ENCODE assay signal across 8 mouse cellular contexts in genomic region chr3:84048729-84049175, GRCm38 (mm10). TPM values are rescaled to one million over a fixed set of nuclear protein-coding genes. Genes with fewer than 3 reads are reported as not detected.
DNase-seq lines count a peak whose midpoint lies in the region; ATAC-seq lines count a peak whose summit lies in the region.

No protein-coding gene starts in this region.

- 13% methylated on average over 9 of the region's 9 CpGs for WGBS in limb, embryonic 13.5 days

- no peak overlapping the region for H3K4me3 ChIP-seq in limb, embryonic 13.5 days

- peak overlapping the region; percentile 36 for H3K4me2 ChIP-seq in limb, embryonic 13.5 days (replicated peaks)

- H3K27ac ChIP-seq in limb, embryonic 13.5 days, result peak overlapping the region; percentile 33; the same call in 1 of the 2 replicates

- peaks cover 19% of the 10 kb centered on the region for H3K4me1 ChIP-seq in limb, embryonic 13.5 days

- peak; percentile 88 for ATAC-seq in limb, embryonic 13.5 days (ENCODE audit: low FRiP score, low read depth)
- ATAC-seq in erythroid progenitor cell, adult 5-6 weeks (replicated peaks; ENCODE audit: low FRiP score, poor library complexity, severe bottlenecking), result no peak

- no peaks in the 10 kb centered on the region for H3K9me3 ChIP-seq in limb, embryonic 13.5 days

- H3K36me3 ChIP-seq in limb, embryonic 13.5 days, result no peaks in the 10 kb centered on the region

- H3K27me3 ChIP-seq in limb, embryonic 13.5 days, result 0 out of 2 replicates have a peak, but pooled peaks cover 4% of the 10 kb centered on the region

- peak; percentile 45 for DNase-seq in ES-CJ7 (ENCODE audit: low read depth, low spot score)
- peak; percentile 77 for DNase-seq in adrenal gland, postnatal 14 days
- peak; percentile 53 for DNase-seq in gastrocnemius, postnatal 25 days
- DNase-seq in ovary, postnatal 36 days (ENCODE audit: low spot score), result peak; percentile 48
- DNase-seq in urinary bladder, adult 18-20 months (ENCODE audit: low spot score in 2 of 2), result no peak
- no peak for DNase-seq in Muller cell, postnatal 12 days (ENCODE audit: inconsistent ontology term)

- 0 out of 2 replicates have a peak overlapping the region, but pooled peaks have one; percentile 19 for H3K9ac ChIP-seq in limb, embryonic 13.5 days

RNA-seq across cellular contexts. Expression of gene Tmem131l, which starts 8.8 kb away (rescaled TPM):
- total RNA-seq in adrenal gland, postnatal 14 days (2021), result 45.7 and 60.1 TPM in 2 replicates
- total RNA-seq in gastrocnemius, postnatal 25 days (2021), result 10 to 100 TPM; 10.1 to 12.7 TPM
- 60.0 and 62.5 TPM in 2 replicates for polyA plus RNA-seq in limb, embryonic 13.5 days (2015; fragmentation: Nextera tagmentation; extraction: Ambion mirVana)
- total RNA-seq in erythroid progenitor cell, adult 5-6 weeks (2015; ENCODE audit: low replicate concordance), result 110 and 116 TPM in 2 replicates
- 86.8 and 99.9 TPM in 2 replicates for total RNA-seq in erythroid progenitor cell, adult 5-6 weeks (2017; ENCODE audit: low replicate concordance)

Comparison
In these comparisons a context has a peak if more than half of its experiments do, and no peak if none do; other contexts are left out.
1. DNase-seq: peak in ES-CJ7 (single experiment), adrenal gland, postnatal 14 days (single experiment), gastrocnemius, postnatal 25 days (single experiment) and ovary, postnatal 36 days (single experiment); none in urinary bladder, adult 18-20 months (0 of 2) and Muller cell, postnatal 12 days (single experiment).